Mouse (Mus musculus): Measurements from ENCODE around the gene Mrvi1. TPM values are rescaled to one million over a fixed set of nuclear protein-coding genes. Genes with fewer than 3 reads are reported as not detected.

Gene Mrvi1
- polyA plus RNA-seq, 1 experiment, result not detected

DNA sequence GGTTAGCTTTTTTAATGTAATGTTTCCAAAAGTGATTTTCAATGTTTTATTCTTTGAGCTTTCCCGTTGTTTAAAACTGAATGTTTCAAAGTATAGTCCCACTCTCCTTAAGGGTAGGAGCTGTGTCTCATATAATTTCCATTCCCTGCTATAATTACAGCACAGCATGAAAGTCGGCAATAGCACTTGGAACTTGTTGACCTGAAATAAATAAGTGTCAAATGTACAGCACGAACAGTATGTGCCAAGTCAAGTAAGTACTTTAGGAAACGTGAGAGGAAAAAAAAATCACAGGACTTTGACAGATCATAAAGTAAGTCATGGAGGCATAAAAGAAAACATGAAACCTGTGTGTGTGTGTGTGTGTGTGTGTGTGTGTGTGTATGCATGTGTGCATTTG is 160.2 kb downstream of the Mrvi1 start:
- TF ChIP-seq CTCF (IDR thresholded peaks at IDR 0.05; ENCODE audit: insufficient read depth, low read depth, low read length) (no peak), POLR2A (IDR thresholded peaks at IDR 0.05; ENCODE audit: insufficient read depth, low read depth, low read length) (no peak)
- H3K4me1 ChIP-seq (ENCODE audit: control insufficient read depth, insufficient read depth, low read length), result peaks cover 11% of the 10 kb centered on the region
- H3K27ac ChIP-seq (ENCODE audit: insufficient read depth, low read depth, low read length), result peak overlapping the region; percentile 70
- no peak overlapping the region for H3K4me3 ChIP-seq (ENCODE audit: insufficient read depth, low read depth, low read length)
- 19% methylated on average over 4 of the region's 4 CpGs for WGBS

DNA sequence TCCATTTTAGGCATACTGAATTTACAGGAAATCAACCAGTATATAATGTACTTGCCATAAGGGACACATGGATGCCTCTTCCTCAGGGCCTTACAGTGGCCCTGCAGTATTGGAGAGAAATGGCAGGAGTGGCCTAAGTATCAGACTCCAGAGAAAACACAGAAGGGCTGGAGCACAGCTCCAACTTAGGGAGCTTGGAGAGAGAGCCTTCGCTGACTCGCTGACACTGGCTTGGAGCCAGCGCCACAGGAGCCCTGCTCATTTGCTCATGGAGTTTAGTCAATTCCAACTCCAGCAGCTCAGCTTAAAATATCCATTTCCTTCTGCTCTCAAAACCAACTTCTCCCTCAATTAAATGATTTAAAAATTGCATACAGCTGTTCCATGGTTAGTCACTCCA is 160.6 kb downstream of the Mrvi1 start:
- Histone ChIP-seq H3K4me1 (ENCODE audit: control insufficient read depth, insufficient read depth, low read length) (peaks cover 11% of the 10 kb centered on the region), H3K27ac (ENCODE audit: insufficient read depth, low read depth, low read length) (no peak overlapping the region; the same call in 1 of the 2 replicates), H3K4me3 (ENCODE audit: insufficient read depth, low read depth, low read length) (no peak overlapping the region)
- WGBS, result 16% methylated on average over 3 of the region's 3 CpGs
- TF ChIP-seq POLR2A (IDR thresholded peaks at IDR 0.05; ENCODE audit: insufficient read depth, low read depth, low read length) (no peak), CTCF (IDR thresholded peaks at IDR 0.05; ENCODE audit: insufficient read depth, low read depth, low read length) (no peak)

DNA sequence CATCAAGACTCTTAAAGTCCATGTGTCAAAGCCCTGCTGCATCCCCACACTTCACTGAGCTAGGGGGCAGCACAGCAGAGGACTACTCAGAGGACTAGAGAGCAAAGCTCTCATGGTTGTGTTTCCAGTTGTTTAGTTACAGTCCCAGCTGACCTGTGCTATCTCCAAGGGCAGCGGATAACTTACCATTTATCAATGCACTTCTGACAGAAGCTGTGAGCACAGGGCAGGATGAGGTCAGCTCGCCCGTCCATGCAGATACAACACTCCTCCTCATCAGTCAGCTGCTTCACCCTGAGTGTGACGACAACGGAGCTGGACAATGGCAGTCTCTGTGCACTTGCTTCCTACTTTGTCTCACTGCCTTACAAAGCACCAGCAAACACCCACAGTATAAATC is 161.2 kb downstream of the Mrvi1 start:
- peaks cover 11% of the 10 kb centered on the region for H3K4me1 ChIP-seq (ENCODE audit: control insufficient read depth, insufficient read depth, low read length)
- TF ChIP-seq POLR2A (IDR thresholded peaks at IDR 0.05; ENCODE audit: insufficient read depth, low read depth, low read length), result no peak
- TF ChIP-seq CTCF (IDR thresholded peaks at IDR 0.05; ENCODE audit: insufficient read depth, low read depth, low read length), result no peak
- WGBS, result 52% methylated on average over 5 of the region's 5 CpGs
- peak overlapping the region; percentile 93 for H3K27ac ChIP-seq (ENCODE audit: insufficient read depth, low read depth, low read length)
- no peak overlapping the region for H3K4me3 ChIP-seq (ENCODE audit: insufficient read depth, low read depth, low read length)

- Histone ChIP-seq H3K4me1 (ENCODE audit: control insufficient read depth, insufficient read depth, low read length) (peaks cover 11% of the 10 kb centered on the region), H3K4me3 (ENCODE audit: insufficient read depth, low read depth, low read length) (no peak overlapping the region), H3K27ac (ENCODE audit: insufficient read depth, low read depth, low read length) (no peak overlapping the region)
- WGBS, result 87% methylated on average over 11 of the region's 11 CpGs
- TF ChIP-seq CTCF (IDR thresholded peaks at IDR 0.05; ENCODE audit: insufficient read depth, low read depth, low read length) (no peak), POLR2A (IDR thresholded peaks at IDR 0.05; ENCODE audit: insufficient read depth, low read depth, low read length) (no peak)
Measured at GRCm38 (mm10) chr7:110818787-110819350, 163.4 kb downstream of the Mrvi1 start.

Other genes with a start within 250 kb of the Mrvi1 start
- gene Ampd3, start 214.3 kb downstream of the Mrvi1 start, polyA plus RNA-seq (2012; ENCODE audit: insufficient read depth, insufficient read length, low replicate concordance, missing spikeins), result not detected in 2 replicates
- gene Rnf141, start 138.0 kb downstream of the Mrvi1 start, polyA plus RNA-seq (2012; ENCODE audit: insufficient read depth, insufficient read length, low replicate concordance, missing spikeins), result not detected in 2 replicates
- gene Lyve1, start 119.2 kb downstream of the Mrvi1 start, polyA plus RNA-seq (2012; ENCODE audit: insufficient read depth, insufficient read length, low replicate concordance, missing spikeins), result not detected in 2 replicates
- gene Ctr9, start 46.5 kb upstream of the Mrvi1 start, polyA plus RNA-seq (2012; ENCODE audit: insufficient read depth, insufficient read length, low replicate concordance, missing spikeins), result not detected in 2 replicates
- gene Eif4g2, start 100.6 kb upstream of the Mrvi1 start, polyA plus RNA-seq (2012; ENCODE audit: insufficient read depth, insufficient read length, low replicate concordance, missing spikeins), result 716 and 831 TPM in 2 replicates

All from olfactory bulb, adult 2 months (tissue).